Mouse (Mus musculus) left cerebral cortex, postnatal 10 days (tissue): ENCODE measurements around the gene Cachd1. TPM values are rescaled to one million over a fixed set of nuclear protein-coding genes. Genes with fewer than 3 reads are reported as not detected.

ENCODE experiments used
- DNase-seq, 2 experiments: peaks; one replicate each; pipeline ENCODE4 v3.0.0; 2021 to 2022; ENCODE audit warnings: low spot score in 2 of 2, mixed read lengths in 1 of 2; ENCODE audit errors: extremely low spot score in 1 of 2
- intact Hi-C: fragments of 180-260 bp; cut with DNase I; formaldehyde crosslinking; loops from one replicate; pipeline ENCODE4 v1.15.1; 2025
- total RNA-seq, 2 experiments: library from RNA; stranded (reverse); gene quantifications; 2 replicates each; pipeline ENCODE4 v1.2.3; 2021

The Cachd1 gene
- total RNA-seq, 2 experiments from 2014 or later = 12.7 to 21.5 TPM

DNA sequence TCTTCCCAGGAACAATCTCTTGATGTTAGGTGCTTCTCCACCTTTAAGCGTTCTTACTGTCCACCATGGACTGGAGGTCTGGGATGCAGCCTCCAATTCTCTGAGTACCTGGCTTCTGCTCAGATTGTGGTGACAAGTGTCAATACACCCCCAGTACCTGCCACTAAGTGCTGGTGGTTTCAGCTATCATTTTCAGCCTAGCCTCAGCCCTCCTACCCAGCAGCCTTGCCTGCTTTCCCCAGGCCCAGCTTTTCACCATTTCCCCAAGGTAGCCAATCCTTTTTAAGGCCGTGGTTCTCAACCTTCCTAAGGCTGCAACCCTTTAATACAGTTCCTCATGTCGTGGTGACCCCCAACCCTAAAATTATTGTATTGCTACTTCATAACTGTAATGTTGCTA lies 224.1 kb downstream of the Cachd1 start:
- no peak for DNase-seq
- intact Hi-C loops = no loop called here

DNA sequence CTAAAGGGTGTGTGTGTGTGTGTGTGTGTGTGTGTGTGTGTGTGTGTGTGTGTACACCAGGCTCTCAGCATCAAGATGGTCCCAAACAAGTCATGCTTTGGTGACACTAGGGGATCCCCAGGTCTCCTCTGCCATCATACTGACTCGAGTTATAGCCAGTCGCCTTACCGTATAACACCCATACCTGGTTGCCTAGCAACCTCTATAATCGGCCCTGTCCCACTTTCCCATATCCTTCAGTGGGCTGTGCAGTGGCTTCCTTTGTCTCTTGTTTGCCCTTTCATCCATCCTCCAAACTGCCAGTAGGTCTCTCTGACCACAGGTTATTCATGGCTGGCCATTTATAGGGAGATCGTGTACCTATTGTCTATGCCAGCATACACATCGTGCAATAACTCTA lies 224.6 kb downstream of the Cachd1 start:
- no peak for DNase-seq
- intact Hi-C loops = no loop called here

DNA sequence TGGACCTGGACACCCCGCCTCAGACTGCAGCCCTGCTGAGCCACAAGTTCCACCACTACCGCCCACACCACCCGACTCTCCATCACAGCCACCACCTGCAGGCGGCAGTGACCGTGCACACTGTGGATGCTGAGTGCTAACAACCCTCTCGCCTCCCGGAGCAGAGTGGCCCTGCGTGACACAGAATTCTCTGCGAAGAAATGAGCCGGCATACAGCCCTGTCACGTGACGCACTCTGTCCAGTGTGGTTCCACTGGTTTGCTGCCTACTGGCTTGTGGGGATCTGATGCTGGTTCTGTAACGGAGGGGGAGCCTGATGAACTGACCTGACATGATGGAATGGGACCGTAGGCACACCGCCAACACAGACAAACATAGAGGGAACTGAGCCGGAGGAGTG lies 226.5 kb downstream of the Cachd1 start:
- intact Hi-C loops = no loop called here
- no peak for DNase-seq

DNA sequence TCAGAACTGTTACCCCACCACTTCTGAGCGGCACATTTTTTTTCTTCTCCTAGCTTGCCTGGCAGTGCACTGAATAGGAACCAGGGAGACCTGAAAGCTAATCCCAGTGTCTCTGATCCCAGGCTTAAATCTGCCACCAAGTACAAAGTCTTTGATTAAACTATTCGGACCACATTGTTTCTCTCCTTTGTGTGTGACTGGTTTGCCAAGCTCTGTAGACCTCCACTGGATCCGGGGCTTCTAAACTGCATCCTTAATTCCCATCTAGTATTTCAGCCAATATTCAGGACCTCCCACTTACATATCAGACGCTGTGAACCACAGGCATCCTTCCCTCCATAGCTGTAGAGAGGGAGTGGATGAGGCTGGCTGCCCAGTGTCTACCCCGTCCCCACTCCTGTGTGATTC lies 231.9 kb downstream of the Cachd1 start:
- intact Hi-C loops = no loop called here
- DNase-seq = no peak

DNA sequence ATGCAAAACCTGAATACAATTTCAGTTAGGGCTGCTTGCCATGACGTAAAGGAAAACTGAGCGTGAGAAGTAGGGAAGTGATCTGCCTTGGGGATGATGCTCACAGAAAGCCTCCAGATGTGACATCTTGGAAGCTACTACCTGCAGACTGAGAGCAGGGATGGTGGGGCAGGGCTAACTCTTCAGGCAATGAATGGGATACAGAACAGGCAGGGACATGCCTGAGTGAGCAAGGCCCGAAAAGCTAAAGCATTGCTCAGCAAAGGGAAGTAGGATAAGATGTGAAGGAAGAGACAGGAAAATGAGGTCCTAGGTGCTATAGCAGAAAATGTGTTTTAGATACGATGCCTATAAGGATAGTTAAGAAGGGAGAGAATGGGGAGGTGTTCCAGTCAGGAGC lies 232.6 kb downstream of the Cachd1 start:
- intact Hi-C loops = no loop called here
- no peak for DNase-seq

DNA sequence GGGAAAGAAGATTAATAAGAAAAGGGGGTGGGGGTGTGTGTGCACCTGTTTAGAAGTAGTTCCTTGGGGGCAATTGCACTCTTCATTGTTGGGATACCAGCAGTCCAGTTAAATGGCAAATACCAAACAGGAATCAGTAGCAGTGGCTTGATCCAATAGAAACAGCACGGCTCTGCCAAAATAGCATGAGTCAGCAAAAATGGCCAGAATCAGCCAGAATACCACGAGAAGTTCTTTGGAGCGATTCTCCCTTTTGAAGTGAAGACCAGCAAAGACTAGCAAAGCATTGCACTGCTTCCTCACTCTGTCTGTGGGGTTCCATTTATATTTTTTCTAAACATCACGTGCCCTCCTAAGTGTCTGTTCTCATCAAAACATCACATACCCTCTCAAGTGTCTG lies 241.3 kb downstream of the Cachd1 start:
- no peak for DNase-seq
- intact Hi-C loops = no loop called here

DNA sequence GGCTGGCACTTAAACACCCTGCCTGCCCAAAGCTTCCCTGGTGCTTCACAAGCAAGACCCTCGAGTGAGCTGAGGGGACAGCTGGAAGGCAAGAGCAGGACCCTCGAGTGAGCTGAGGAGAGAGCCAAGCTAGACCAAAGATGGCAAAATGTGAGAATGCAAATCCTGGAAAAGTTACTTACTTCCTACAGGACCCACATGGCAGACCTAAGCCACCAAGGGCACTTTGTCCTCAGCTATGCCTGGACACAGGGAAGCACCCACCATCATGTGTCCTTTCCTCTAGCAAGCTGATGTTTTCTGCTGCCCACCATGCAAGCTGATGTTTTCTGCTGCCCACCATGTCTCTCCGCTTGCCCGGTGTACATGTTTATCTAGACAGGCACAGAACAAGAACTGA lies 244.1 kb downstream of the Cachd1 start, which contains the start of gene Gm10577:
Gm10577 (minus strand) TSS at position 101 of the 400 bp plus-strand sequence.
- DNase-seq = no peak
- intact Hi-C loops = no loop called here

DNA sequence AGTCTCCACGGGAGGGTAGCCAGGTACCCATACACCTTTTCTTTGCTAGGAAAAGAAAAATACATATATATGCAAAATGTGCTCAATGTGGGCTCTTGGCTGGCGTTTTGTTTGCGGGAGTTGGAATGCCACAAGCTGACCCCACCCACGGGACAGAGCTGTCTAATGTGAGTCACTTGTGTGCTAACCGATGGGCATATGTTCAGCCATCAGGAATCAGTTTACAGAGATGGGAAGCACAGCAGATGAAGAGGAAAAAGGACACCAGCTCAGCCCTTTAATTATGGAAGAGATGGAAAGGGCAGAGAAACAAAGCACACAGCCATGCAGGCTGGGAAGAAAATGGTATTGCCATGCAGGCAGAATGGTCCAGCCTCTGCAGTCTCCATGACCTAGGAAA lies 250.1 kb downstream of the Cachd1 start:
- intact Hi-C loops = no loop called here
- DNase-seq = no peak

DNA sequence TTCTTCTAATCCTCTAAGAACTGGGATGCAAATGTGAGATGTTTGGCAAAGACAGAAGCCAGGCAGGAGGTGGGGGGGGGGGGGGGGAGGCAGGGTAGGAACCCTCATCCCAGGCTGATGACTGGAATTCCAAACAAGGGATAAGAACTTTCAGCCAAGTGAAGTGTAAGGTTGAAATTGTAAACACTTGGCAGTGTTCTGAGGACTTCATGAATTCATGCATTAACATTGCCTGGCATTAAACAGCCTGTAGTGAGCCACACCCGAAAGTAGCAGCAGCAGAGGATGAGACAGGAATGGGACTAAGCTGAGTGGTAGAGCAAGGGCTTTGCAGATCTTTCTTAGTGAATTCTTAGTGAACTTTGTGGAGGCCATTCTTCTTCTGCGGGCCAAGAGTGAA lies 250.5 kb downstream of the Cachd1 start:
- intact Hi-C loops = no loop called here
- DNase-seq = no peak

DNA sequence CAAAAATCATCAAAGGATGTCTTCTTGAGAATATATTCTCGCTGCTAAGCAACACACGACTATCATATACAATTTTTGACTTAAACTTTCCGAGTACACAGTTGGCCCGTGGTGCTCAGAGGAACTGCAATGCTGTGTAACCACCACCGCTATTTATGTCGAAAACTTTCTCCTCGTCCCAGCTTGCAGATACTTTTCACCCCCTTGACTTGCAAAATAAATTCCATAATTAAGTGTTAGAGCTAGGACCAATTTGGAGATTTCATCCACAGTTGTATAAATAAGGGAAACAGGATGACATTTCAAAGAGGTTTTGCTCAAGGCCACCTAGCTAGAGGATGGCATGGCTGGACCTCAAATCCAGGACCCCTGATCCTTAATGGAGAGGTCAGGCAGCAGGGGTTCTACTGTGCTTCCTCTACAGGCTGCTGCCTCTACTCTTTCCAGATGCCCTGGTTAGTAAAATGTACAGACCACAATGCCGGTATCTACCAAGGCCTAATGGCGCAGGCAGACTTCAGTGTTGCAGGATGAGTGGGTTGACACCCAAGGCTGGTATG lies 251.5 kb downstream of the Cachd1 start:
- no peak for DNase-seq
- intact Hi-C loops = no loop called here

DNA sequence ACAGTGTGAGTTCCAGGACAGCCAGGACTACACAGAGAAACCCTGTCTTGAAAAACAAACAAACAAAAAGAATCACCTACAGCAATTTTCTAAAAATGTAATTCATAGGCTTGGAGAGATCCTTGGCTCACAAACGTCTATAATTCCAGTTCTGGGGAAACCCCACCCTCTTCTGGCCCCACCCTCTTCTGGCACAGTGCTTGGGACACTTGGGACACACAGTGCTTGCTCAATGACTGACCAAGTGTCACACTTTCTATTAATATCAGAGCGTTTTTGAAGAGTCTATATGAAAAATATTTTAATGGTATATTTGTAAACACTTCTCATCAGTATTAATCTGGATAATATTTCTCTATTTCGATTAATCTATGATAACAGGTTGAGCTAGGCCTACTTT lies 256.6 kb downstream of the Cachd1 start:
- no peak for DNase-seq
- intact Hi-C loops = no loop called here

DNA sequence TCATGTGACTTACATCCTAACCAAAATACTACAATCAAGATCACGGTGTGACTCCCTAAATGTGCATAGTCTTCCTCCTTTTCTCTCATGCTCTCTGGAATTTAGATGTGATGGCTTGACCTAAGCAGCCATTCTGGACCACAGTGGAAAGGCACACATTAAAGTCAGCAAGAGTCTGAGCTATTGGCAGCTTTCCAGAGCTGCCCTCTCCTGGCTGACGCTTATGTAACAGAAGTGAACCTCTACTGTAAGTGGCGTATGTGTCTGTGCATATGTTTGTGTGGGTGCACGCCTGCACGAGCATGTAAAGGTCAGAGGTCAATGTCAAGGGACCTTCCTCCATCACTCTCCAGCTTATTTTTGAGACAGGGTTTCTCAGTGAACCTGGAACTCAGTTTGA lies 258.7 kb downstream of the Cachd1 start:
- DNase-seq = no peak
- intact Hi-C loops = no loop called here

DNA sequence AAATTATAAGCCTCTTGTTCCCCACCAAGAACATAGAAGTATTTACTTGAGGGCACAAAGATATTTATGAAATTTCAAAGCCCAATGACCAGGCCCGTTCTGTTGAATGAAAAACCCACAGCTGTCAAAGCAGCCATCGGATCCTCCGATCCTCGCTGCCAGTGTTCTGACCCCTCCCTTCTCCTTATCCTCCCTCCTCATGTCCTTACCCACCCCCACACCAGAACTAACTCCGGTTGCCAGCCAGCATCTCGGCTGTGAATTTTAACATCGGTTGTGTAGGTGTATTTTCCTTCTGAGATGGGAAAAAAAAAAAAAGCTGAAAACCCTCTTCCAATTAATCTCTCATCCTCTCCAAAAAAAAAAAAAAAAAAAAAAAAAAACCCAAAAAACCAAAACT lies 260.7 kb downstream of the Cachd1 start:
- intact Hi-C loops = no loop called here
- peak; percentile 44 to 55 for DNase-seq

DNA sequence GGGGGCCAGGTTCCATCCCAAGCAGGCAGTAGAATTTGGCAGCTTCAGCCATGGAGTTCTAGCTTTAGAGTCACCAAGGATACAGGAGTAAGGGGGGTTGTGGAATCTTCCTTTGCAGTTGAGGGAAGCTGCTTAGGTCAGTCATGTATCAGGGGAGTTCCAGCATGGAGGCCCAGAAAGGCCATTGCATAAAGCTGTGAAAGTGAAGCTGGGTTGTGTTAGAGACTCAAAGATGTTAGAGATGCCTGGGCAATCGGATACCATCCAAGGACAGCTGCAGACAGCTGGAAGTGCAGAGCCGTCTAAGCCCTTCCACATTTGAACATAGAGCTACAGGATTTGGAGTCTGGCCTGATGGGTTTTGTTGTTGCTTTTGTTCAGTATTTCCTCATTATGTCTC lies 267.2 kb downstream of the Cachd1 start:
- no peak for DNase-seq
- intact Hi-C loops = no loop called here

DNA sequence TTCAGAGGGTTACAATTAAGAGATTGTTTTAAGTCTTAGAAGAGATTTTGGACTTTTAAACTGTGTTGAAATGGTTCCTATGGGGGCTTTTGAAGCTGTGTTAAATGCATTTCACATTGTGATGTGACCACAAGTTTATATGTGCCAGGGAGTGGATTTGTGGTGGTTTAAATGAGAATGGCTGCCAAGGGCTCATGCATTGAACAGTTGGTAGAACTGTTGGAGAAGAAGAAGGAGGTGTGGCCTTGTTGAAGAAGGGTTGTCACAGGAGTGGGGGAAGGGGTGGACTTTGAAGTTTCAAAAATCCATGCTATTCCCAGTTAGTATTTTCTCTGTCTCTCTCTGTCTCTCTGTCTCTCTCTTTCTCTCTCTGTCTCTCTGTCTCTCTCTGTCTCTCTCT lies 267.7 kb downstream of the Cachd1 start:
- intact Hi-C loops = no loop called here
- DNase-seq = no peak

DNA sequence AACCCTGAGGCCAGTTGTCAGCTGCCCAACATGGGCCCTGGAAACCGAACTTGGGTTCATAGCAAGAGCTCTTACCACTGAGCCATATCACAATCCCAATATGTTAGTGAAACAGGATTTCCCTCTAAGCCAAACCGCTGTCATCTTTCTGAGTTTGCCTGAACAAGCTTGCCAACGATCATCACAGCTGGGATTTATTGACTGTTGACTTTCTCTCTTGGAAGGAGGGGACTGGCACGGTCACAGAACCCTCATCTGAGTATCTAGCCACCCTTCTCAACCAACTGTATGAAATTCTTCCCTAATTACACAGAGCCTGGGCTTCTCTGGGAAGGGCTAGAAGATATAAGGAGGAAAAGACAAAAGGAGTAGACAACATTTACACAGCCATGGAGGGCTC lies 270.1 kb downstream of the Cachd1 start:
- DNase-seq = no peak
- intact Hi-C loops = no loop called here

DNA sequence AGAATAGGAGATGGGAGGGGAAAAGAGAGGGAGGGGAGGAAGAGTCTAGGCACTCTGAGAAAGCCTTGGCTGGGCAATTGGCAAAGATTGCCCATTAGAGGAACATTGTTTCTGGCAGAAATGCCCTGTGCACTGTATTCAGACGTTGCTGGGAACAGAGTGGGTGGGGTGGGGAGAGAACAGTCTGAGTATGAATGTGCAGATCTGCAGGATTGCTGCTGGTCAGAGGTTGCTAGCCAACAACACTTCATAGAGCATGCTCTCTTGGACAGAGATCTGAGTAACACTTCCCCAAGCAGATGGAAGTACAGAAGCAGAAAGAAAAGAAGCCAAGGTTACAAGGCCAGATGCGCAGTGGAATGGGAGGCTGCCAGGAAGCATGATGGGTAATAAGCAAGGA lies 285.7 kb downstream of the Cachd1 start:
- peak in 1 of 2 experiments; percentile 21 for DNase-seq
- intact Hi-C loops = no loop called here

DNA sequence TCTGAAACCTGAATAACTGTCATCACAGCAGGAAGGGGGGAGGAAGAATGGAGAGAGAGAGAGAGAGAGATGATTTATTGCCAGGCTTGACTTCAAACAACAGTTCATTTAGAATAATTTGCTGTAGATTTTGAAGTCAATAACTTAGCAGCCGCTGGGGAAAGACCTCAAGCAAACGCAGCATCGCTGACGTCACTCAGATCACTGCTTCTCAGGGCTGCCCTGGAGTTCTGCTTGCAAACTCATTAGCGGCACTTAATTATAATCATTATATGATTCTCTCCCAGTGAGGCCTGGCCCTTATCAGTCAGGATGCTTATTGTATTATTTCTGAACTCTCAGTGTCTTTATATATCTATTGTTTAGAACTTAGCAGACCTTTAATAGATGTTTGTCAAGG lies 289.9 kb downstream of the Cachd1 start:
- DNase-seq = no peak
- intact Hi-C loops = no loop called here

DNA sequence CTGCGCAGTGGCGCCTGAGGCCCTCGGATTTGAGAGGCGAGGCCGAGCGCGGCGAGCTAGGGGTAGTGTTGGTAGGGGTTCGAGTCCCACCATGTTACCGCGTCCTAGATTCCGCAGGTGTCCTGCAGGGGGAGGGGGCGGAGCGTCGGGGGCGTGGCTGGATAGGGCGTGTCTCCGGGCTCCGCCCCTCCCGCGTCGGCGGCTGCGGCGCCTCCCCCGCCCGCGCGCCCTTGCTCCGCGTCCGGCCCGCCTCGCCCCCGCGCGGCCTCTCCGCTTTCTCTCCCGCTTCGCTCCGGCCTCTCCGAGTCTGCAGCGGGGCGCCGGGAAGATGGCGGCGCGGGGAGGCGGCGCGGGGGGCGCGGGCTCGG lies 292.3 kb downstream of the Cachd1 start, which contains the start of gene Raver2:
Raver2 (plus strand) TSS at position 198 of the 368 bp plus-strand sequence.
- intact Hi-C loops = no loop called here
- peak in 1 of 2 experiments; percentile 76 for DNase-seq

DNA sequence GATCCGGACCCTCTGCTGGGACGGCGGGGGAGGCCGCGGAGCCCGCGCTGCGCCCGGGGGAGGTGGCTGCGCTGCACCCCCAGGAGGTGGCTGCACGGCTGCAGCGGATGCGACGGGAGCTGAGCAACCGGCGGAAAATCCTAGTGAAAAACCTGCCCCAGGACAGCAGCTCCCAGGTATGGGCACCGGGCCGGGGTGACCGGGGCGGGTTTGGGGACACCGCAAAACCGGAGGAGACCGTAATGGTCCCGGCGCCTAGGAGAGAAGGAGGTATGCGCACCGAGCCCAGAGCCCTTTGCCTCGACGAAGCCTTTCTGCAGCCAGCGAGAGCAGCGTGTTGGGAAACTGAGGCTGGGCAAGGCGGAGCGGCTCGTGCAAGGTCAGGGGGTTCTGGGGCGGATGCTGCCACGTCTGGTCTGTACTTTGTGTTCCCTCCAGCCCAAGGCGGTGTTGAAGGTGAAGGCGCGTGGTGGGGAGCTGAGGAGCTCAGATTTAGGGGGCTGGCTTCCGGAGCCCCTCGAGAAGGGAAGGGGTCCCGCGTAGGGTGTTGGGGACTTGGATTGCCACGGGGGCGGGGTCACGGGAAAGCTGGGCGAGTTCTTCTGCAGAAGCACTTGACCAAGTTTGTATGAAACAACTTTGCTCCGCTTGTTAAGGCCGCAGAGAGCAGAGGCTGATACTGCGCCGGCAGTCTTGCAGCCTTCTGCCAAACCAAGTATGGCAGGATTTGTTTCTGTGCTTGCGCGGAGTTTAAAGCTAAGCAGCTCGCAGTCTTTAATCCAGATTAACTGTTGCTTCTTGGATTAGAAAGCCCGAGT lies 292.9 kb downstream of the Cachd1 start:
- intact Hi-C loops = no loop called here
- DNase-seq = peak; percentile 17 to 56

DNA sequence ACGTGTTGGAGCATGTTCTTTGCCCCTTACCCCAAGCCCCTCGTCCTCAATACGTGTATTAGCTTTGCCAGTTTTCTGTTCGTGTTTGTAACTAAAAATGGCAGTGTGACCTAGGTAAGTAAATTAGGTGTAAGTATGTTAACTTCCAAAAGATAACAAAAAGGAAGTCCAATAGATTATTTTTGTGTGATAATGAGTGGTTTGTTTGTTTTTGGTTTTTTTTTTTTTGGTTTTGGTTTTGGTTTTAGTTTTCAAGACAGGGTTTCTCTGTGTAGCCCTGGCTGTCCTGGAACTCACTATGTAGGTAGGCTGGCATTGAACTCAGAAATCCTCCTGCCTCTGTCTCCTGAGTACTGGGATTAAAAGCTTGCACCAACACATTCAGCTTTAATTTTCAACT lies 295.1 kb downstream of the Cachd1 start:
- DNase-seq = no peak
- intact Hi-C loops = no loop called here
